In genomic region chr3:65603392-65604055, GRCm38 (mm10) we compare ENCODE assay signal across 19 mouse cellular contexts.
A peak's percentile ranks its signal among the peaks of the same experiment; 100 is the strongest.
DNase-seq lines count a peak whose midpoint lies in the region; ATAC-seq and TF ChIP-seq lines count a peak whose summit lies in the region.
"Had no signal": no experiment of that assay in that cellular context is flagged by ENCODE, and none has a peak within 500 bp of the region (broad histone marks: within the 10 kb centered on the region; RNA-seq: fewer than 3 reads in every experiment).

No protein-coding gene starts in this region.

- WGBS in heart, embryonic 12.5 days, result 29% methylated on average over 4 of the region's 4 CpGs
- 45% methylated on average over 4 of the region's 4 CpGs for whole genome bisulfite sequencing in kidney, embryonic 15.5 days

- H3K79me2 ChIP-seq in C2C12 (ENCODE audit: control insufficient read depth, insufficient read depth), result no peaks in the 10 kb centered on the region

- H3K36me3 ChIP-seq in heart, embryonic 12.5 days, result no peaks in the 10 kb centered on the region
- no peaks in the 10 kb centered on the region for H3K36me3 ChIP-seq in C2C12 (ENCODE audit: control insufficient read depth, insufficient read depth)
- no peaks in the 10 kb centered on the region for H3K36me3 ChIP-seq in kidney, embryonic 15.5 days
- H3K36me3 ChIP-seq: limb, embryonic 10.5 days; liver, embryonic 13.5 days; neural tube, embryonic 15.5 days had no signal

- intact Hi-C loops in left cerebral cortex, postnatal 25 days (cut with DNase I), result no loop called here

- no peak for TF ChIP-seq POLR2A in embryonic fibroblast, embryonic 13.5 days (IDR thresholded peaks at IDR 0.05; ENCODE audit: low read depth, low read length)

- no peak for ATAC-seq in heart, embryonic 12.5 days (ENCODE audit: insufficient number of reproducible peaks, low FRiP score)
- no peak for ATAC-seq in kidney, embryonic 15.5 days (replicated peaks; ENCODE audit: low FRiP score)
- ATAC-seq: forebrain, embryonic 14.5 days had no signal

- peaks cover 15% of the 10 kb centered on the region for H3K4me1 ChIP-seq in heart, embryonic 12.5 days (replicated peaks)
- peaks cover 9% of the 10 kb centered on the region for H3K4me1 ChIP-seq in embryonic fibroblast, embryonic 13.5 days (ENCODE audit: control insufficient read depth, insufficient read depth, low read length)
- H3K4me1 ChIP-seq in kidney, embryonic 15.5 days, result no peaks in the 10 kb centered on the region
- H3K4me1 ChIP-seq: liver, embryonic 13.5 days; neural tube, embryonic 15.5 days had no signal

- no peaks in the 10 kb centered on the region for H3K79me3 ChIP-seq in C2C12 (ENCODE audit: low read depth)

- H3K9ac ChIP-seq in heart, embryonic 12.5 days, result no peak overlapping the region
- H3K9ac ChIP-seq in kidney, embryonic 15.5 days, result no peak overlapping the region
- H3K9ac ChIP-seq: liver, embryonic 13.5 days; neural tube, embryonic 15.5 days had no signal

- no peaks in the 10 kb centered on the region for H3K9me3 ChIP-seq in heart, embryonic 12.5 days (replicated peaks)
- no peaks in the 10 kb centered on the region for H3K9me3 ChIP-seq in kidney, embryonic 15.5 days (replicated peaks)
- H3K9me3 ChIP-seq: limb, embryonic 10.5 days; liver, embryonic 13.5 days; neural tube, embryonic 15.5 days had no signal

- DNase-seq in heart, adult 8-10 months (ENCODE audit: low spot score), result no peak
- peak; percentile 22 to 87 for DNase-seq in left cerebral cortex, postnatal 25 days (ENCODE audit: low spot score in 2 of 2)
- no peak for DNase-seq in left cerebral cortex, adult 11 months (ENCODE audit: low spot score)
- no peak for DNase-seq in MN1 (ENCODE audit: low spot score)
- DNase-seq: adrenal gland, adult 8-10 months; cerebellum, adult 18-20 months; gastrocnemius, postnatal 10 days; kidney, postnatal 14 days; layer of hippocampus, adult 9-11 months; liver, embryonic 13.5 days; lung, postnatal 10 days; thymus, postnatal 25 days had no signal

- no peaks in the 10 kb centered on the region for H3K27me3 ChIP-seq in heart, embryonic 12.5 days (replicated peaks)
- no peaks in the 10 kb centered on the region for H3K27me3 ChIP-seq in C2C12 (ENCODE audit: control insufficient read depth, insufficient read depth, insufficient read length)
- no peaks in the 10 kb centered on the region for H3K27me3 ChIP-seq in kidney, embryonic 15.5 days
- H3K27me3 ChIP-seq: liver, embryonic 13.5 days; neural tube, embryonic 15.5 days had no signal

- H3K27ac ChIP-seq in heart, embryonic 12.5 days (ENCODE audit: poor library complexity, severe bottlenecking), result no peak overlapping the region; the same call in 1 of the 2 replicates
- H3K27ac ChIP-seq in embryonic fibroblast, embryonic 13.5 days (ENCODE audit: insufficient read depth, low read length), result peak overlapping the region; percentile 37
- H3K27ac ChIP-seq in kidney, embryonic 15.5 days, result no peak overlapping the region
- H3K27ac ChIP-seq: limb, embryonic 10.5 days; liver, embryonic 13.5 days; neural tube, embryonic 15.5 days had no signal

- no peak for TF ChIP-seq CTCF in C2C12 (IDR thresholded peaks at IDR 0.05; ENCODE audit: control insufficient read depth, insufficient read depth, insufficient read length)
- no peak for TF ChIP-seq CTCF in embryonic fibroblast, embryonic 13.5 days (IDR thresholded peaks at IDR 0.05; ENCODE audit: borderline replicate concordance, insufficient read depth, low read length)

- peak overlapping the region; percentile 48 for H3K4me2 ChIP-seq in heart, embryonic 12.5 days
- no peak overlapping the region for H3K4me2 ChIP-seq in kidney, embryonic 15.5 days
- H3K4me2 ChIP-seq: liver, embryonic 13.5 days; neural tube, embryonic 15.5 days had no signal

- H3ac ChIP-seq in C2C12 (ENCODE audit: control insufficient read depth, insufficient read length, low read depth), result no peak overlapping the region

- no peak overlapping the region for H3K4me3 ChIP-seq in heart, embryonic 12.5 days
- H3K4me3 ChIP-seq in C2C12 (ENCODE audit: insufficient read depth, poor library complexity, severe bottlenecking), result no peak overlapping the region
- H3K4me3 ChIP-seq in embryonic fibroblast, embryonic 13.5 days (ENCODE audit: insufficient read depth, low read length), result no peak overlapping the region
- H3K4me3 ChIP-seq in kidney, embryonic 15.5 days (replicated peaks), result no peak overlapping the region
- H3K4me3 ChIP-seq: limb, embryonic 10.5 days; liver, embryonic 13.5 days; neural tube, embryonic 15.5 days had no signal

TF ChIP-seq in C2C12, 6 proteins besides CTCF, POLR2A, EP300 and RAD21:
- peak; percentile 62 for TF ChIP-seq MYOD1 (IDR thresholded peaks at IDR 0.05; ENCODE audit: control insufficient read depth, insufficient read length, low read depth)
- TF ChIP-seq MYOG (IDR thresholded peaks at IDR 0.05; ENCODE audit: control insufficient read depth, extremely low read depth, insufficient read length), result no peak
- TF ChIP-seq MAX (IDR thresholded peaks at IDR 0.05), result no peak
- TF ChIP-seq CEBPB (IDR thresholded peaks at IDR 0.05; ENCODE audit: low read depth), result peak; percentile 56
- TF ChIP-seq FOSL1 (IDR thresholded peaks at IDR 0.05; ENCODE audit: insufficient read depth, low read length, poor library complexity, severe bottlenecking), result peak; percentile 32
- peak; percentile 85 for TF ChIP-seq USF1 (IDR thresholded peaks at IDR 0.05; ENCODE audit: low read depth)

Comparison
In these comparisons a context has a peak if more than half of its experiments do, and no peak if none do; other contexts are left out.
1. DNase-seq: peak in left cerebral cortex, postnatal 25 days (2 of 2); none in heart, adult 8-10 months (single experiment), left cerebral cortex, adult 11 months (single experiment) and MN1 (single experiment).